Mouse (Mus musculus) spleen, embryonic (tissue): ENCODE measurements around the gene Kif24.

Experiments
- CTCF ChIA-PET: fragments of 350-600 bp; sonication (Branson Sonifier 250); formaldehyde crosslinking; loops from one replicate; lab custom pipeline; 2022; lab: Charles Lee

Kif24 gene

DNA sequence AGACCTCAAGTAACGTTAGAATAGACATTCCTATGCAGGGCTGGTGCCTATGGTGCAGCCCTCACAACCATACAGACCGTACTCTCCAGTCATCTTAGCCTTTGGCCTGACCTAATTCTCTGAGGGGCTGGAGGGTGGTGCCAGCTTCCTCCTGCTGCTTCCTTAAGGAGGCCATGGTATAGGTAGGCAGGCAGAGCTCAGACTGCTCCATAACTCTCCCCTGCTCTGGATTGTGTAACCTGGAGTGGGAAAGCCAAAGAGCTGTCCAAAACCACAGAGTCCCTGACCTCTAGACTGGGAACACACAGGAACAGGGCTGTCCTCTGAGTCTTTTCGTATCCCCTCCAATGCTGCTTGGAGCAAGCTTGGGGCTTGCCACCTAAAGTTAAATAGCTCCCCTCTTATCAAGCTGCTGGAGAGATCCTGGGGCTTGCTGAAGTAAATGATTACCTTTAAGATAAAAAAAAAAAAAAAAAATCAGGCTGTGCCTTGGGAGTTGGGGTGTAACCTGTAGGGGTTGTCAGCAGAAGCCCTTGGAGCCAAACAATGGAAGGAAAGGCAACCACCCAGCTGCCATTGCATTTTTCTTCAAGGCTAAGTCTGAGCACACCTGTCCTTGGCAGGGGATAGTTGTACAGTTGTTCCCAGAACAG, 28.9 kb upstream of the Kif24 start:
- CTCF ChIA-PET: no interaction called here

DNA sequence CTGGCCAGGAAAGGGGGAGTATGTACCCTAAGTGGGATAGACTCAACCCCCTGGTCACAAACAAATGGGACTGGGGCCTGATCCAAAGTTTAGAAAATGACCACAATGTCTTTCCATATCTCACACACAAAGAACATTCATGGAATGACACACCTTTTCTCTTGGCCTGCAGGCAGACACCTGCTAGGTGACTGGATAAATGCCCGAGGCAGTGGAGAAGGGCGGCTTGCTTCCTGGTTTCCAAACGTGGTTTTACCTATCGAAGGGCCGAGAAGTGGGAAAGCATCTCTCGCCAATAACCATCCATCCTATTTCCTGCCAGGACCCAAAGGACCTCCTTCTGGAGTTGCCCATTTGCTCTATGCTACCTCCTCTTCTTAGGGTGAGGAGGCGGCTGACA, 28.3 kb upstream of the Kif24 start:
- CTCF ChIA-PET: no interaction called here

DNA sequence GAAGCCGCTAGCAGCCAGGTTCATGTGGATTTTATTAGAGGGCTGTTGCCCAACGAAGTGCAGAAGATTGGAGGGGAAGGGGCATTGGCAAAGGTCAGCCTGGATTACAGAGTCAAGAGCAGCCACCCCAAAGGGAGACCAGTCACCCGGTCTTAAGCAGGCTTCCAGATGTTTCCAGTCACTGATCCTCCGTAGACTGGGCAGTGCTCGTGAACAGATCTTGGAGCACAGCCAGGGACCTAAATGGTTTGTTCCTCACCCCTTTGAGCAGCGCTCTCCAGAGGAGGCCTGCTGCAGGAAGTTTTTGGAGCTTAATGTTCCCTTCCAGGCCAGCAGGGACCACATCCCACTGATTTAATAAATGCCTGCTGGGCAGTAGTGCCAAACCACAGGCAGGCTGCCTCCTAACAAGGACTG, 16.9 kb upstream of the Kif24 start:
- CTCF ChIA-PET: no interaction called here

DNA sequence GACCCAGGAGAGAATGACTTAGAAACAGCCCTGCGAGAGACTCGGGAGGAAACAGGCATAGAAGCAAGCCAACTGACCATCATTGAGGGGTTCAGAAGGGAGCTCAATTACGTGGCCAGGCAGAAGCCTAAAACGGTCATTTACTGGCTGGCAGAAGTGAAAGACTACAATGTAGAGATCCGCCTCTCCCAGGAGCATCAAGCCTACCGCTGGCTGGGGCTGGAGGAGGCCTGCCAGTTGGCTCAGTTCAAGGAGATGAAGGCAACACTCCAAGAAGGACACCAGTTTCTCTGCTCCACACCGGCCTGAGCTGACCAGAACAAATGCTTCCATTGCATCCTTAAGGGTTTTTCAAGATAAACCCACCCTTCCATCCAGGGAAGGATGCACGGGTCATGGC, 15.6 kb upstream of the Kif24 start:
- CTCF ChIA-PET: no interaction called here

DNA sequence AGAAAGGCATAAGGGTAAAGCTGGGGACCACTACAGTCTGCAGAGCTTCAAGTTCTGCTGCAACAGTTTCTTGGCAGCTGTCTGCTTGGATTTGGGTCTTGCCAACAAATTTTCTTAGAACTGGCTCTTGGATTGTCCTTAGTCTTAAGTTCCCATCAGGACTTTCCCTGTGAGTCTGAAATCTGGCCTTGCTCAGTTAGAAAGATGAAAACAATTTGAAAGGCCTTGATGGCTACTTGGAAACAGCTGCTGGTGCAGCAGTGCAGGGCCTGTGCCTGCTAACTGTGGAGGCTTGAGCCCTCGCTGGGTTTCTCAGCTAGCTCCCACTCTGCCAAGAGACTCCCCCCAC, 14.7 kb upstream of the Kif24 start:
- CTCF ChIA-PET: no interaction called here

DNA sequence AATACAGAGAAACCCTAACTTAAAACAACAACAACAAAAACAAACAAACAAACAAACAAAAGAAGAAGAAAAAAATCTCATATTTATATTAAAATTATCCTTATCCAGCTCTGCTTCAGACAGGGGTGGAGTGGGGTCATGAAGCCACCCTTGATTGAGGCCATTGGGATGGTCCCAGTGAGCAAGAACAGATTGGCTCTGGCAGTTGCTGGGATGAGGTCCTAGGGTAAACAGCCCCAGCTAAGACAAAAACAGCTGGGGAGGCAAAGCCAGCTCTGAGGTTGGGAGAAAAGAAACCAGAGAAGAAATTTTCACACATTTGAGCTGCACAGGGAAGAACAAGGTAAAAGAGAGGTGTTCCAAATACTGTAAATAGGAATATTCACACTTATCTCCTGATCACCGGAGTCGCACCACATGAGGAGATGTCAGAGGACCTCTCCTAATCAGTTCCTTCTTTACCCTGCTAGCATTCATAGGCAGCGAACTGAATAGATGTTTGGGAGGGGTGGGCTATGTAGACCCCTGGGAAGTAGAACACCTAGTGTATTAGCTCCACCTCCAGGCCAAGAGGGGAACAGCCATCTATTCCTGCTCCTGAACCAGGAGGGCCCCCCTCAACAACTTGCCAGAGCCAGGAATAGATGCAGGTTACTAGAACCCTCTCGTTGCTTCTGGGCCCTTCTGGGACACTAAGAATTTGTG, 14.2 kb upstream of the Kif24 start:
- CTCF ChIA-PET: no interaction called here

DNA sequence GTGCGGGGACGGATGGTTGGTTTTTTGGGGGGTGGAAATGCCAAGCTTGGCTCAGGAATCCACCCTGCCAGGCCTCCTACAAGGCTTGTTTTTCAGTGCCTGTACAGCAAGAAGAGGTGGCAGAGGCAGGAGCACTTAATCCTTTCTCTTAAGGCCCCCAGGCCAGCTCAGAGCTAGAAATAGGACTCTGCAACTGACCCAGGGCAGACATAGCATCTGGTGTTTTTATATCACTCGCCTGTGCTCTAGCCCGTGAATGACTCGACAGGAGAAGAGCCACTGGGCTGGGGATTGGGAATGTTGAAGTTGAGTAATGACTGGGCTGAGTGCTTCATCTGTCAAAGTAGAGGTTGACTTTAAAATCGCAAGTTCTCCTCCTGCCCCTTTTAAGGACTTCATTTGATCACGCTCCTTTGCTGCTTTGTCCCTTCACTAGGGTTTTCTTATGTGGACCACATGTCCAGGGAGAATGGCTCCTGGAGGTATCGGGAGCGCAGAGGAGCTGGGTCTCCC, 13.0 kb upstream of the Kif24 start:
- CTCF ChIA-PET: no interaction called here

DNA sequence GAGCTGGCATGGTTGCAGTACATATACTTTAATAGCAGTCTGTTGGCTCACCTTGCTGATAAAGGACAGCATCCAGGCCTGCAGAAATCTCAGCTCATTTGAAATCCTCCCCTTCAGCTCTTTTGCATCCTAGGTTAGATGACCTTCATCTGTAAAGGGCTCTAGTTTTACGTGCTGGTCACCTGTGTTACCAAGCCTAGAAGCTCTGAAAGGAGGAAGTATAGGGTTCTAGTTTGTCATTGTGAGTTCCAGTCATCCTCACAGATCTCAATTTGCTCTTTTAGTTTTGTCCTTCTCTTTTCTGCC, 6.7 kb upstream of the Kif24 start:
- CTCF ChIA-PET: no interaction called here

DNA sequence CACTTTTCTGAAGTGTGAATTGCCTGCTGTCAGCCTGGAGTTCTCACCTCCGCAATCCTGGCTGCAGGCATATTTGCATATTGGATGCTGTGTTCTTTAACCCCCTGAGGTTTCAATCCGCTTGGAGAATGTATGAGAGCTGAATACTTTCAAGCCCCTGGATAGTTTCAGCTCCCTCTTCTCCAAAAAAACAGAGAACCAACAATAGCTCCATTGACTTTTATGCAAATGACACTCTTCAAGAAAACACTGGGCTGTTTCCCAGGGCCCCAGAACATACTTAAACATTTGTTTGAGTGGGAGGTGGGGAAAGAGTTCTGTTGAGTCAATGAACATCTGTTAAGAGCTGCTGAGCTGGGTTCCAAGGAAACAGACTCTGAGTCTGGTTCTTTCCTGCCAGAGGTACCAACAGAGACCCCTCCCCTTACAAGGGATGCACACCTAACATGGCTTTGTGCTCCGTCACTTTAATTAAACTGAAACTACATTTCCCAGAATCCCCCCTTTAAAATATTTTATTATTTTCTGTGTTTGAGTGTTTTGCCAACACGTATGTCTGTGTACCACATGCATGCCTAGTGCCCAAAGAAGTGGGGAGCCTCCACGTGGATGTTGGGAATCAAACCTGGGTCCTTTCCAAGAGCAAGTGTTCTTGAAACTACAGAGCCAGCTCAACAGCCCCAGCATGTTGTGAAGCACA, 6.1 kb upstream of the Kif24 start:
- CTCF ChIA-PET: no interaction called here

DNA sequence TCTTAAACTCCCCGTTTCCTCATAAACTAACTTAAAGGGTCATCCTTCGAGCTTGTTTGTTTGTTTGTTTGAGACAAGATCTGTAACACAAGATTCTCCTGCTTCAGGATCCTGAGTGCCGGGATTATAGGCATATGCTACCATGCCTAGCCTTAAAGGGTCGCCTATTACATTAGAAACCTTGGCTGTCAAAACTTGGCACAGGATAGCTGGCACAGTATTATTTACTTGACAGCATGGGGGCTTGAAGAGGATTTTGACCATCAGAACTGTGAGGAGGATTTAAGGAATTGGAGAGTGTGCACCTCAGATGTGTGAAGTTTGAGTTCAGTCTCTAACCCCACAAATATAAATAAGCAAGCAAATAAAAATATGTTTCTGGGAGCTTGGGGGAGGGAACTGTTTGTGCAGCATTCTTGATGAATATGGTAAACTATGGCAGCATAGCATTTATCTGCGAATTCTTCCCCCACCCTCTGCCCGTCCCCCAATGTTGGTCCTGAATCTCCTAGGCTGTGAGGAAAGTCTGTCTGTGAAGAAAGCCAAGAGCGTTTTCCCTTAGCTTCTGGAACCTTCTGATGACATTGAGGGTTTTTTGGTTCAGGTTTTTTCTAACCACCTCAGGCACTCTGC, 5.5 kb upstream of the Kif24 start:
- CTCF ChIA-PET: no interaction called here

DNA sequence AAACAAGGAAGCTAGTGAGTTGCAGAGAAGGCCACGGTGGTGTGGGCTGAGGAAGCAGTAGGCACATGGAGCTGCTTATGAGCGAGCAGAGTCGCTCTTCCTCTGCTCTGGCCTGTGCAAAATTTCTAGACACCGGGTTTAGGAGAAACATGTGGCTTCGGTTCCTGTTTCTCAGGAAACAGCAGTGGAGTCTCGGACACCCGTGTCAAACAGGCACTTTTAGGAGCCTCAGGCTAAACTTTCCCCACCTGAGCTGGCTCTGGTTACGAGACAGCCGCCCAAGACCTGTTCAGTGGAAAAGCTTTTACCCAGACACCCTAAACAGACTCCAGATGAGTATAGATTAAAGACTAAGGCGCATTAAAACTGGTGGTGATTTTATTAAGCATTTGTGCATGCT, 4.5 kb upstream of the Kif24 start:
- CTCF ChIA-PET: interaction anchor here (0.8 kb wide), 1 partner anchor 477 kb away, joined by 9 read pairs; no protein-coding TSS in a partner anchor

DNA sequence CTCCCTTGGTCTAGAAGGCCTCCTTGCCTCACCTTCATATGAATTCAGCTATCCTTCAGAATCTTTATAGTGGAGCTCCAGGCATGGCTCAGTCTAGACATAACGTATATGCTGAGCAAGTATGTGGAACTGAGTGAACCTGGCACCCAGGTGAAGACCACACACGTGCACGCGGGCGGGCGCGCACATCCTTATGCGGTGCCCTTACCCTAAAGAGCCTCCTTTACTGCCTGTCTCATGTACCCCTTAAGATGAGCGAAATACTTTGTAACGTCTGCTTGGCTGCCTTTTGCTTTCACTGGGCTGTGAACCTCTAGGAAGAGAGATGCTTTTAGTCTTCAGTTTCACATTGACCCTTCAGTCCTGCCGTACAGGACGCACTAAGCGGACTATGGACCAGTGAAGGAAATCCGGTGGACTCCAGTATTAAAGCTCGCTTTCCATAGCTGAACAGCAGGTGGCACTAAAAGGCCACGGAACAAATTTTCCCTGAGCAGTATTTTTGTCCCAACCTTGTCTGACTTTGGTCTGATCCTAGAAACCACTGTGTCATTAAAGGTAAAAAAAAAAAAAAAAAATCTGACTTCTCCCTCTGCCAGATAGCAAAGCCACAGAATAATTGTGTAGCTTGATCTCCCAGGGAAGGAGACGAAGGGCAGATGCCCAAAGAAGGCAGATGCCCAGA, 3.9 kb upstream of the Kif24 start:
- CTCF ChIA-PET: interaction anchor here (0.8 kb wide), 1 partner anchor 477 kb away, joined by 9 read pairs; no protein-coding TSS in a partner anchor

DNA sequence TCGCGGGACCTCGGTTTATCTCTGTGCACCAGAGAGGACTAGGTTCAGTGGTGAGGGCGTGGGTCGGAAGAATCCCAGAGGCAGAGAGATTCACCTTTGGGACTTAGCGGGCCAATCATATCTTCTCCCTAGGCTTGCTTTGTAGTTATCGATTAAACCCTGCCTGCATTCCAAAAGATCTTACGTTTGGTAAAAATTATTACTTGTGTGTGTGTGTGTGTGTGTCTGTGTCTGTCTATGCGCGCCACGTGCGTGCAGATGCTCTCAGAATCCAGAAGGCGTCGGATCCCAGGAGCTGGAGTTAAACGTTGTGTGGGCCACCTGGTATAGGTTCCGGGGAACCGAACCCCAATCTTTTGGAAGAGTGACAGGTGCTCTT, 589 bp upstream of the Kif24 start:
- CTCF ChIA-PET: interaction anchor here (0.6 to 0.7 kb wide), 3 partner anchors 83 to 709 kb away, joined by 3 to 4 read pairs (median 3); no protein-coding TSS in a partner anchor

DNA sequence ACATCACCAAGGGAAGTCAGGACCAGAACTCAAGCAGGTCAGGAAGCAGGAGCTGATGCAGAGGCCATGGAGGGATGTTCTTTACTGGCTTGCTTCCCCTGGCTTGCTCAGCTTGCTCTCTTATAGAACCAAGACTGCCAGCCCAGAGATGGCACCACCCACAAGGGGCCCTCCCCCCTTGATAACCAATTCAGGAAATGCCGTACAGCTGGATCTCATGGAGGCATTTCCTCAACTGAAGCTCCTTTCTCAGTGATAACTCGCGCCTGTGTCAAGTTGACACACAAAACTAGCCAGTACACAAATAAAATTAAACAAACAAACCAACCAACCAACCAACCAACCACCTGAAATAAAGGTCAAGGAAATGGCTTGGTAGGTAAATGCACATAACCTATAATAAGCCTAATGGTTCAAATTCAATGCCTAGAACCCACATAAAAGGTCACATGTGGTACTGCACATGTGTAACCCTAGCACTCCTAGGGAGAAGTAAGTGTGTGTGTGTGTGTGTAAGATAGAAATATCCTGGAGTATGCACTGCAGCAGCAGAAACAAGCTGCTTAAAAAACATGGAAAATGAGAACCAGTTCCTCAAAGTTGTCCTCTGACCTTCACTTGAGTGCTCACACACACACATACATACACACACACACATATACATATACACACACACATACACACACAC, 1.5 kb downstream of the Kif24 start:
- CTCF ChIA-PET: interaction anchor here (0.7 kb wide), 1 partner anchor 758 kb away, joined by 3 read pairs; no protein-coding TSS in a partner anchor

DNA sequence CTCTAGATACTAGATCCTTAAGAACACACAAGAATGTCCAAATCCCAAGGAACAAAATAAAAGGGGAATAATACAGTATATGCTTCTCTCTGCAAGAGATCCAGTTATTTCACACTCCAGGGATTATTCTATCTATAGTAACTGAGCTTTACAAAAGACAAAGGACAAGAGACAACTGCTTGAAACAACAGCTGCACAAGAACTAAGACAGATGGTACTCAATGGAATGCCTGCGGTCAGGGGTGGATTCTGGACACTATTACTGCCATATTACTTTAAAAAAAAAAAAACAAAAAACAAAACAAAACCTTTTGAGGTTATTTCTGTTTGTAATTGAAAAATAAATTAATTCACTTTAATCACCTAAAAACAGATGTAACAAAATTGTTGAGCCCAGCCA, 4.0 kb downstream of the Kif24 start:
- CTCF ChIA-PET: no interaction called here

DNA sequence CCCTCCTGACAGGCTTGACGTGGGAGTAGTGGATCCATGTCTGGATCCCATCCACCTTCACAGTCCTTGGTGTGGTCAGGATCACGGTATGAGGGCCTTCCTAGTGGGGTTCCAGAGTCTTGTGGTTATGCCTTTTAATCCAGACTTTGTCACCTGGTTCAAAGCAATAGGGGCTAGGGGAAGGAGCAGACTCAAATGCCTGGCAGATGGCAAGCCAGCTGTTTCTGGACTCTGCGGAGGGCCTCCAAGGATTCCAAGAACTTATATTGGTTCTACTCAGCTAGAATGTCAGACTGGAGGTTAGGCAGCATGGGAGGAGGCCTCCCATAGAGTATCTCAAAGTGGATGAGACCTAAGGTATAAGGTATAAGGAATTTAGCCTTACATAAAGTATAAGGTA, 17.1 kb downstream of the Kif24 start:
- CTCF ChIA-PET: interaction anchor here (0.5 kb wide), 1 partner anchor 10 kb away, joined by 7 read pairs; no protein-coding TSS in a partner anchor

DNA sequence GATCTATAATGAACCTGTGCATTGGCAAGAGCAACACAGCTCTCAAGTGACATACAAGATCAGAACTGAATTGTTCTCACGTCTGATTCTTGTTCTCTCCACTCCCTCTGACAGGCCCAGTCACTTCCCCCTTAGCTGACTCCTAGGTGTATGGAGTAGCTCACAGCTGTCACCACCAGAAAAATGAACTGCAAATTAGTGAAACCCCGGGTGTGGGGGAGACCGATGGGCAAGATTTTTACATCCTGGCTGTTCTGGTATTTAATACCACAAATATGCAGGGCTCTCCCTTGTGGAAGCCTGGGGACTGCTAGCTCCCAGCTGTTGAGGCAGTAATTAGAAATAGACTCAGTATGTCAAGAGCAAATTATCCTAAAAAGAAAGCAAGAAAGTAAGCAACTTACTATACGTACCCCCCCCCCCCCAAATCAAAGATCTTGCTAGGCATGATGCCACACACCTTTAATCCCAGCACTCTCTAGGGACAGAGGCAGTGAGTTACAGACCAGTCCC, 21.8 kb downstream of the Kif24 start:
- CTCF ChIA-PET: no interaction called here

DNA sequence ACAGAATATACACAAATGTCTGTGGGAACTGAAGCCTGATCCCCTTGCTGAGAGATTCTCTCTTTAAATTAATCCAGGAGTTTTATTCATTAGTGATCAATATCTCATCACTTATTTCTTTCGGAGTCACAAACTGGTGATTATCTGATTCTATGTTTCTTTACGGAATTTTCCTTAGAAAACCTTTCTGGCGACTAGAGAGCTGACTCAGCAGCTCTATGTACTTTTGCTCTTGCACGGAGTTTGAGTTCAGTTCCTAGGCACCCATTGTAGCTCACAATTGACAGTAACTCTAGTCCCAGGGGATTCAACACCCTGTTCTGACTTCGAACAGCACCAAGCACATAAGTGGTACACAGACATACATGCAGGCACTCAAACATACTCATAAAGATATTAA, 25.8 kb downstream of the Kif24 start:
- CTCF ChIA-PET: no interaction called here

DNA sequence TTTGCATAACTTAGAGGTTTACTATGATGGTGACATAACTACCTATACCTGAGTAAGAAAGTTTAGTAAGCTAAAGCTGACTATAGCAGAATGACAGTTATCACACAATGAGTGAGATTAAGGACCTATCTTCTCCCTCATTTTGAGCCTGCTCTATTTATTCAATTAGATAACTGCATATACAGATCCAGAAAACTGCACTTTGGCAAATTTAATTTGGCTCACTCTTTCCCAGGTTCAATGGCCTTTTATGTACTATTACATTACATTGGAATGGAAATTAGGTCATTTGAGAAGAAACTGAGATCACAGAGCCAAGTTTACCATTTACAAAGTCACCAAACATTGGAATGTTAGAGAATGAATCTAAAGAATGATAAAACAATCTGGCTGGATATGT, 47.7 kb downstream of the Kif24 start:
- CTCF ChIA-PET: no interaction called here

DNA sequence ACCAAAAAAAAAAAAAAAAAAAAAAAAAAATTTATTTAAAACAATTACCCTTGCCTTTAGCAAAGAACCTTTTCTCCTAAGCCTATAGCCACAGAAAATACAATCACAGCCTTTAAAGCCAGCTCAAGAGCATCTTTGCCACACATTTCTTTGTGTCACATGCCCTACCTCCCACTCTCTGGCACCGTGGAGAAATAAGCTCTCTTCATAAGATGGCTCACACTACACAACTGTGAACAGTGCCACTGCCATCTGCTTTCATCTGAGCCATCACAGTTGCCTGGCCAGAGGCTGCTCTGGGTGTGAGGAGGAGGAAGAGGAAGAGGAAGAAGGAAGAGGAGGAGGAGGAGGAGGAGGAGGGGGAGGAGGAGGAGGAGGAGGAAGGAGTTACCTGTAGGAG, 55.3 kb downstream of the Kif24 start:
- CTCF ChIA-PET: no interaction called here

DNA sequence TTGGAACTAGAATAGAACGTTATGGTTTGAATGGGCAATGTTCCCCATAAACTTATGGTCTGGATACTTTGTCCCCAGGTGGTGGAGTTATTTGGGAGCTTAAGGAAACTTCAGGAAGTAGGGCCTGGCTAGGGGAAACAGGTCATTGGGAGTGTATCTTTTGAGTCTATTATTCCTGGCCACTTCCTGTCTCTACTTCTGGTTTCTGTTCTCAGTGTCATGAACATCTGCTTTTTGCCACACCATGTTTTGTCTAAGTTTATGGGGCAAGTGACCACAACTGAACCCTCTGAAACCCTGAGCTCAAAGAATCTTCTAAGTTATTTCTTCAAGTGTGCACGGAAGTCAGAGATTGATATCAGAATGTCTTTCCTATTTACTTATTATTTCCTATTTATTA, 57.3 kb downstream of the Kif24 start:
- CTCF ChIA-PET: no interaction called here
